Comparison of ENCODE assay signal across 9 mouse cellular contexts in genomic region chr8:94822637-94823560, GRCm38 (mm10). TPM values are rescaled to one million over a fixed set of nuclear protein-coding genes. Genes with fewer than 3 reads are reported as not detected.
DNase-seq lines count a peak whose midpoint lies in the region; ATAC-seq and TF ChIP-seq lines count a peak whose summit lies in the region.
"Had no signal": no experiment of that assay in that cellular context is flagged by ENCODE, and none has a peak within 500 bp of the region (broad histone marks: within the 10 kb centered on the region; RNA-seq: fewer than 3 reads in every experiment).

No protein-coding gene starts in this region.

- H3K4me2 ChIP-seq in forebrain, embryonic 11.5 days (ENCODE audit: low read depth, low read length, severe bottlenecking), result no peak overlapping the region
- H3K4me2 ChIP-seq in hindbrain, embryonic 14.5 days (replicated peaks), result no peak overlapping the region
- H3K4me2 ChIP-seq in midbrain, embryonic 12.5 days (replicated peaks), result no peak overlapping the region

- 83% methylated on average over 23 of the region's 23 CpGs for WGBS in cerebellum, adult 2 months
- 77% methylated on average over 23 of the region's 23 CpGs for WGBS in forebrain, embryonic 11.5 days
- 83% methylated on average over 23 of the region's 23 CpGs for WGBS in hindbrain, embryonic 14.5 days
- WGBS in limb, embryonic 10.5 days, result 79% methylated on average over 23 of the region's 23 CpGs
- 84% methylated on average over 23 of the region's 23 CpGs for WGBS in midbrain, embryonic 12.5 days

- peaks cover 4% of the 10 kb centered on the region for H3K36me3 ChIP-seq in forebrain, embryonic 11.5 days (ENCODE audit: control insufficient read depth, insufficient read depth, low read length)
- peaks cover 59% of the 10 kb centered on the region for H3K36me3 ChIP-seq in hindbrain, embryonic 14.5 days (replicated peaks; ENCODE audit: control insufficient read depth, insufficient read depth)
- peaks cover 78% of the 10 kb centered on the region for H3K36me3 ChIP-seq in limb, embryonic 10.5 days
- peaks cover 67% of the 10 kb centered on the region for H3K36me3 ChIP-seq in midbrain, embryonic 12.5 days

- ATAC-seq in forebrain, embryonic 11.5 days (replicated peaks; ENCODE audit: low FRiP score), result no peak; the same call in 1 of the 2 replicates
- peak; percentile 55; the same call in 1 of the 2 replicates for ATAC-seq in hindbrain, embryonic 14.5 days (ENCODE audit: low FRiP score)
- ATAC-seq in midbrain, embryonic 12.5 days (ENCODE audit: low FRiP score, low read depth), result peak; percentile 52; the same call in 1 of the 2 replicates

- no peak overlapping the region for H3K27ac ChIP-seq in cerebellum, adult 2 months (ENCODE audit: insufficient read depth, low read length)
- no peak overlapping the region for H3K27ac ChIP-seq in forebrain, embryonic 11.5 days (ENCODE audit: low read depth, low read length)
- no peak overlapping the region for H3K27ac ChIP-seq in hindbrain, embryonic 14.5 days
- no peak overlapping the region for H3K27ac ChIP-seq in limb, embryonic 10.5 days
- H3K27ac ChIP-seq in midbrain, embryonic 12.5 days (replicated peaks), result no peak overlapping the region
- H3K27ac ChIP-seq: macrophage had no signal

- peak in 1 of 2 experiments; percentile 51 for DNase-seq in cerebellum, adult 2 months
- DNase-seq in cerebellum, adult 11-12 months, result no peak
- DNase-seq in adrenal gland, postnatal 36 days, result peak; percentile 68 to 79
- DNase-seq in forebrain, embryonic 11.5 days (ENCODE audit: low spot score), result peak; percentile 79
- peak; percentile 48 for DNase-seq in hindbrain, embryonic 14.5 days (ENCODE audit: low spot score)
- peak; percentile 67 for DNase-seq in limb, embryonic 10.5 days (ENCODE audit: low spot score)
- peak; percentile 34 to 54 for DNase-seq in spleen, postnatal 14 days (ENCODE audit: low spot score in 2 of 2)

- H3K4me1 ChIP-seq in cerebellum, adult 2 months (ENCODE audit: control insufficient read depth, insufficient read depth, low read length), result no peaks in the 10 kb centered on the region; the same call in 1 of the 2 replicates
- H3K4me1 ChIP-seq in forebrain, embryonic 11.5 days (replicated peaks; ENCODE audit: control insufficient read depth, insufficient read depth, low read length), result no peaks in the 10 kb centered on the region
- no peaks in the 10 kb centered on the region for H3K4me1 ChIP-seq in hindbrain, embryonic 14.5 days (replicated peaks; ENCODE audit: control insufficient read depth, insufficient read depth, low read length)
- no peaks in the 10 kb centered on the region; the same call in 1 of the 2 replicates for H3K4me1 ChIP-seq in limb, embryonic 10.5 days
- no peaks in the 10 kb centered on the region for H3K4me1 ChIP-seq in midbrain, embryonic 12.5 days

- no peak overlapping the region for H3K4me3 ChIP-seq in cerebellum, adult 2 months (replicated peaks; ENCODE audit: insufficient read depth, low read depth, low read length)
- no peak overlapping the region for H3K4me3 ChIP-seq in forebrain, embryonic 11.5 days (ENCODE audit: low read depth, low read length)
- H3K4me3 ChIP-seq in hindbrain, embryonic 14.5 days (replicated peaks; ENCODE audit: low read length), result no peak overlapping the region
- H3K4me3 ChIP-seq in limb, embryonic 10.5 days, result no peak overlapping the region
- H3K4me3 ChIP-seq in midbrain, embryonic 12.5 days, result no peak overlapping the region

- no peaks in the 10 kb centered on the region for H3K9me3 ChIP-seq in forebrain, embryonic 11.5 days (ENCODE audit: control insufficient read depth, low read length)
- no peaks in the 10 kb centered on the region for H3K9me3 ChIP-seq in hindbrain, embryonic 14.5 days (ENCODE audit: control insufficient read depth, low read length)
- H3K9me3 ChIP-seq in limb, embryonic 10.5 days (replicated peaks), result no peaks in the 10 kb centered on the region
- no peaks in the 10 kb centered on the region for H3K9me3 ChIP-seq in midbrain, embryonic 12.5 days

- no peak overlapping the region for H3K9ac ChIP-seq in forebrain, embryonic 11.5 days (ENCODE audit: low read length)
- H3K9ac ChIP-seq in hindbrain, embryonic 14.5 days, result no peak overlapping the region
- H3K9ac ChIP-seq in midbrain, embryonic 12.5 days (replicated peaks), result no peak overlapping the region

- TF ChIP-seq CTCF in cerebellum, adult 2 months (IDR thresholded peaks at IDR 0.05; ENCODE audit: borderline replicate concordance, insufficient read depth, low read depth, low read length), result peak; percentile 65

- no peaks in the 10 kb centered on the region for H3K27me3 ChIP-seq in cerebellum, adult 2 months (ENCODE audit: control insufficient read depth, insufficient read depth, low read length)
- H3K27me3 ChIP-seq in forebrain, embryonic 11.5 days (ENCODE audit: control insufficient read depth, insufficient read depth, low read length), result no peaks in the 10 kb centered on the region
- no peaks in the 10 kb centered on the region for H3K27me3 ChIP-seq in hindbrain, embryonic 14.5 days (ENCODE audit: control insufficient read depth, insufficient read depth, low read length)
- H3K27me3 ChIP-seq in limb, embryonic 10.5 days (ENCODE audit: low read depth, poor library complexity, severe bottlenecking), result no peaks in the 10 kb centered on the region
- H3K27me3 ChIP-seq in midbrain, embryonic 12.5 days, result no peaks in the 10 kb centered on the region

- TF ChIP-seq POLR2A in cerebellum, adult 2 months (IDR thresholded peaks at IDR 0.05; ENCODE audit: borderline replicate concordance, insufficient read depth, low read length), result no peak

RNA-seq across cellular contexts. Expression of gene Ccl17, which starts 12.6 kb away (rescaled TPM):
- 0.36 and 1.1 TPM in 2 replicates for polyA plus RNA-seq in cerebellum, adult 2 months (2012; rRNA removed)
- total RNA-seq in adrenal gland, postnatal 36 days (2021), result 1 to 10 TPM; 1.0 to 1.4 TPM
- polyA plus RNA-seq in forebrain, embryonic 11.5 days (2014; fragmentation: Nextera tagmentation; extraction: Ambion mirVana), result not detected in 2 replicates
- polyA plus RNA-seq in hindbrain, embryonic 14.5 days (2014; fragmentation: Nextera tagmentation; extraction: Ambion mirVana), result 0.46 and 1.3 TPM in 2 replicates
- not detected in 2 replicates for polyA plus RNA-seq in limb, embryonic 10.5 days (2016; fragmentation: Nextera tagmentation; extraction: Ambion mirVana)
- polyA plus RNA-seq in midbrain, embryonic 12.5 days (2016; fragmentation: Nextera tagmentation; extraction: Ambion mirVana), result not detected in 2 replicates
- polyA plus RNA-seq: macrophage had no signal

RNA-seq across cellular contexts. Expression of gene Coq9, which starts 15.2 kb away (rescaled TPM):
- 155 and 163 TPM in 2 replicates for polyA plus RNA-seq in cerebellum, adult 2 months (2012; rRNA removed)
- total RNA-seq in adrenal gland, postnatal 36 days (2021), result 100 to 1,000 TPM; 152 to 219 TPM
- polyA plus RNA-seq in forebrain, embryonic 11.5 days (2014; fragmentation: Nextera tagmentation; extraction: Ambion mirVana), result 53.7 and 60.5 TPM in 2 replicates
- 59.1 and 59.8 TPM in 2 replicates for polyA plus RNA-seq in hindbrain, embryonic 14.5 days (2014; fragmentation: Nextera tagmentation; extraction: Ambion mirVana)
- polyA plus RNA-seq in limb, embryonic 10.5 days (2016; fragmentation: Nextera tagmentation; extraction: Ambion mirVana), result 51.2 and 65.5 TPM in 2 replicates
- polyA plus RNA-seq in midbrain, embryonic 12.5 days (2016; fragmentation: Nextera tagmentation; extraction: Ambion mirVana), result 53.4 and 54.4 TPM in 2 replicates

RNA-seq across cellular contexts. Expression of gene Ciapin1, which starts 15.3 kb away (rescaled TPM):
- 58.2 and 58.4 TPM in 2 replicates for polyA plus RNA-seq in cerebellum, adult 2 months (2012; rRNA removed)
- total RNA-seq in adrenal gland, postnatal 36 days (2021), result 100 to 1,000 TPM in 1 of 2 experiments, 10 to 100 TPM in 1; 70.2 to 106 TPM
- polyA plus RNA-seq in forebrain, embryonic 11.5 days (2014; fragmentation: Nextera tagmentation; extraction: Ambion mirVana), result 144 and 152 TPM in 2 replicates
- 151 and 171 TPM in 2 replicates for polyA plus RNA-seq in hindbrain, embryonic 14.5 days (2014; fragmentation: Nextera tagmentation; extraction: Ambion mirVana)
- 195 and 198 TPM in 2 replicates for polyA plus RNA-seq in limb, embryonic 10.5 days (2016; fragmentation: Nextera tagmentation; extraction: Ambion mirVana)
- polyA plus RNA-seq in midbrain, embryonic 12.5 days (2016; fragmentation: Nextera tagmentation; extraction: Ambion mirVana), result 182 and 192 TPM in 2 replicates

RNA-seq across cellular contexts. Expression of gene Polr2c, which starts 34.4 kb away (rescaled TPM):
- 154 and 166 TPM in 2 replicates for polyA plus RNA-seq in cerebellum, adult 2 months (2012; rRNA removed)
- 10 to 100 TPM; 65.7 to 70.6 TPM for total RNA-seq in adrenal gland, postnatal 36 days (2021)
- polyA plus RNA-seq in forebrain, embryonic 11.5 days (2014; fragmentation: Nextera tagmentation; extraction: Ambion mirVana), result 156 and 173 TPM in 2 replicates
- 111 TPM in 2 replicates for polyA plus RNA-seq in hindbrain, embryonic 14.5 days (2014; fragmentation: Nextera tagmentation; extraction: Ambion mirVana)
- polyA plus RNA-seq in limb, embryonic 10.5 days (2016; fragmentation: Nextera tagmentation; extraction: Ambion mirVana), result 201 and 208 TPM in 2 replicates
- polyA plus RNA-seq in midbrain, embryonic 12.5 days (2016; fragmentation: Nextera tagmentation; extraction: Ambion mirVana), result 136 and 140 TPM in 2 replicates

RNA-seq across cellular contexts. Expression of gene Cx3cl1, which starts 51.1 kb away (rescaled TPM):
- polyA plus RNA-seq in cerebellum, adult 2 months (2012; rRNA removed), result 102 and 103 TPM in 2 replicates
- total RNA-seq in adrenal gland, postnatal 36 days (2021), result 10 to 100 TPM; 26.2 to 35.5 TPM
- 8.8 and 9.4 TPM in 2 replicates for polyA plus RNA-seq in forebrain, embryonic 11.5 days (2014; fragmentation: Nextera tagmentation; extraction: Ambion mirVana)
- polyA plus RNA-seq in hindbrain, embryonic 14.5 days (2014; fragmentation: Nextera tagmentation; extraction: Ambion mirVana), result 32.6 and 42.0 TPM in 2 replicates
- 2.7 and 5.3 TPM in 2 replicates for polyA plus RNA-seq in limb, embryonic 10.5 days (2016; fragmentation: Nextera tagmentation; extraction: Ambion mirVana)
- polyA plus RNA-seq in midbrain, embryonic 12.5 days (2016; fragmentation: Nextera tagmentation; extraction: Ambion mirVana), result 8.2 and 11.3 TPM in 2 replicates
